ENCODE assay signal across 9 mouse cellular contexts in the genomic region with DNA sequence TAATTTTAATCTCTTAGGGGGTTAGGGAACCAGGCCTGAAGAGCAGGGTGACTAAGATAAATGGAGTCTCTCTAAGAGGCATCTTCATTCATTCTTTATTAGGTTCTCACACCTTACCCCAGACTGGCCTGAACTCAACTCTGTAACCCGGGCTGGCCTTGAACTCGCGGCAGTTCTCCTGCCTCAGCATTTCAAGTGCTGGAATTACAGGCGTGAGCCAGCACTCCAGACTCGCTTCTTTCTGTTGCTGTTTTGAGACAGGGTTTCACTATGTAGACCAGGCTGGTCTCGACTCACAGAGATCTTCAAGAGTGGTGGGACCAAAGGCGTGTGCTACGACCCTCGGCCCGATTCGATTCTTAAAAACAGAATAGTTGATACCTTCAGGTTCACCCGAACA. TPM values are rescaled to one million over a fixed set of nuclear protein-coding genes. Genes with fewer than 3 reads are reported as not detected.
A peak's percentile ranks its signal among the peaks of the same experiment; 100 is the strongest.
DNase-seq lines count a peak whose midpoint lies in the region; ATAC-seq and TF ChIP-seq lines count a peak whose summit lies in the region.
"Had no signal": no experiment of that assay in that cellular context is flagged by ENCODE, and none has a peak within 500 bp of the region (broad histone marks: within the 10 kb centered on the region; RNA-seq: fewer than 3 reads in every experiment).

No protein-coding gene starts in this region.

- H3K4me3 ChIP-seq in hindbrain, embryonic 12.5 days, result peak overlapping the region; percentile 82
- H3K4me3 ChIP-seq in liver, embryonic 14.5 days (ENCODE audit: insufficient read depth in 1 of 2, low read depth in 2 of 2, low read length in 2 of 2), result peak overlapping the region; percentile 86 to 96
- peak overlapping the region; percentile 67 for H3K4me3 ChIP-seq in olfactory bulb, adult 2 months (ENCODE audit: insufficient read depth, low read depth, low read length)

- peaks cover 10% of the 10 kb centered on the region; the same call in 1 of the 2 replicates for H3K27me3 ChIP-seq in hindbrain, embryonic 12.5 days
- no peaks in the 10 kb centered on the region for H3K27me3 ChIP-seq in liver, embryonic 14.5 days (ENCODE audit: control insufficient read depth, insufficient read depth, low read length)

- peak; percentile 59 for ATAC-seq in hindbrain, embryonic 12.5 days (ENCODE audit: low FRiP score)
- peak; percentile 34 for ATAC-seq in liver, embryonic 14.5 days (ENCODE audit: insufficient read depth)

- peak overlapping the region; percentile 82 for H3K9ac ChIP-seq in hindbrain, embryonic 12.5 days
- H3K9ac ChIP-seq in liver, embryonic 14.5 days (replicated peaks), result peak overlapping the region; percentile 97

- no peaks in the 10 kb centered on the region for H3K9me3 ChIP-seq in hindbrain, embryonic 12.5 days (replicated peaks)
- H3K9me3 ChIP-seq in liver, embryonic 14.5 days (ENCODE audit: control insufficient read depth, low read length), result no peaks in the 10 kb centered on the region

- peak overlapping the region; percentile 75 for H3K4me2 ChIP-seq in hindbrain, embryonic 12.5 days (replicated peaks)
- H3K4me2 ChIP-seq in liver, embryonic 14.5 days (ENCODE audit: low read depth), result peak overlapping the region; percentile 81

- peak; percentile 41 for DNase-seq in adrenal gland, postnatal 10 days
- DNase-seq in adrenal gland, adult 2 months, result no peak
- DNase-seq in thymus, postnatal 4 days, result peak; percentile 66
- DNase-seq in thymus, adult 18-20 months, result no peak
- DNase-seq in liver, embryonic 14.5 days (ENCODE audit: low read depth in 3 of 3, low spot score in 3 of 3), result no peak
- DNase-seq in urinary bladder, adult 18-20 months (ENCODE audit: low spot score in 2 of 2), result no peak

- no peak for TF ChIP-seq EP300 in liver, embryonic 14.5 days (IDR thresholded peaks at IDR 0.05; ENCODE audit: low read depth)

- H3K4me1 ChIP-seq in hindbrain, embryonic 12.5 days, result peaks cover 15% of the 10 kb centered on the region
- H3K4me1 ChIP-seq in liver, embryonic 14.5 days (replicated peaks; ENCODE audit: control insufficient read depth in 2 of 2, insufficient read depth in 2 of 2, low read length in 1 of 2), result peaks cover 18 to 20% of the 10 kb centered on the region in 2 experiments
- H3K4me1 ChIP-seq in olfactory bulb, adult 2 months (ENCODE audit: control insufficient read depth, insufficient read depth, low read length), result peaks cover 10% of the 10 kb centered on the region; the same call in 1 of the 2 replicates

- H3K27ac ChIP-seq in hindbrain, embryonic 12.5 days, result peak overlapping the region; percentile 91
- peak overlapping the region; percentile 84 for H3K27ac ChIP-seq in liver, embryonic 14.5 days
- H3K27ac ChIP-seq in olfactory bulb, adult 2 months (ENCODE audit: insufficient read depth, low read depth, low read length), result peak overlapping the region; percentile 52; the same call in 1 of the 2 replicates

- peaks cover 21% of the 10 kb centered on the region for H3K36me3 ChIP-seq in hindbrain, embryonic 12.5 days
- peaks cover 35% of the 10 kb centered on the region for H3K36me3 ChIP-seq in liver, embryonic 14.5 days (replicated peaks; ENCODE audit: control insufficient read depth, insufficient read depth, low read depth)

- 25% methylated on average over 12 of the region's 12 CpGs for WGBS in hindbrain, embryonic 12.5 days
- WGBS in liver, embryonic 14.5 days (ENCODE audit: insufficient replicate concordance), result 15% methylated on average over 12 of the region's 12 CpGs
- WGBS in olfactory bulb, adult 2 months, result 9% methylated on average over 12 of the region's 12 CpGs

- no peak for TF ChIP-seq CTCF in liver, embryonic 14.5 days (IDR thresholded peaks at IDR 0.05; ENCODE audit: low read depth)
- no peak for TF ChIP-seq CTCF in olfactory bulb, adult 2 months (IDR thresholded peaks at IDR 0.05; ENCODE audit: insufficient read depth, low read depth, low read length)

- no peak for TF ChIP-seq POLR2A in olfactory bulb, adult 2 months (IDR thresholded peaks at IDR 0.05; ENCODE audit: insufficient read depth, low read depth, low read length)

RNA-seq across cellular contexts. Expression of a gene that starts 1.3 kb away (rescaled TPM):
- 10 to 100 TPM; 70.6 to 78.6 TPM for total RNA-seq in adrenal gland, postnatal 10 days (2021)
- total RNA-seq in adrenal gland, adult 2 months (2021), result 100 to 1,000 TPM; 112 to 155 TPM
- polyA plus RNA-seq in adrenal gland, adult 2 months (2012; rRNA removed), result 31.8 and 37.4 TPM in 2 replicates
- polyA plus RNA-seq in hindbrain, embryonic 12.5 days (2016; fragmentation: Nextera tagmentation; extraction: Ambion mirVana), result 78.5 and 83.5 TPM in 2 replicates
- polyA plus RNA-seq in liver, embryonic 14.5 days (2012; rRNA removed), result 22.0 and 30.2 TPM in 2 replicates
- 46.7 and 51.1 TPM in 2 replicates for polyA plus RNA-seq in liver, embryonic 14.5 days (2014; fragmentation: Nextera tagmentation; extraction: Ambion mirVana)
- not detected in 2 replicates for polyA plus RNA-seq in olfactory bulb, adult 2 months (2012; ENCODE audit: insufficient read depth, insufficient read length, low replicate concordance, missing spikeins)

RNA-seq across cellular contexts. Expression of a gene that starts 2.7 kb away (rescaled TPM):
- total RNA-seq in adrenal gland, postnatal 10 days (2021), result 10 to 100 TPM; 12.6 to 13.0 TPM
- 10 to 100 TPM in 1 of 2 experiments, 1 to 10 TPM in 1; 8.1 to 11.1 TPM for total RNA-seq in adrenal gland, adult 2 months (2021)
- 0.96 and 1.3 TPM in 2 replicates for polyA plus RNA-seq in adrenal gland, adult 2 months (2012; rRNA removed)
- 9.5 and 9.7 TPM in 2 replicates for polyA plus RNA-seq in hindbrain, embryonic 12.5 days (2016; fragmentation: Nextera tagmentation; extraction: Ambion mirVana)
- 1.7 and 2.4 TPM in 2 replicates for polyA plus RNA-seq in liver, embryonic 14.5 days (2012; rRNA removed)
- 2.8 and 3.0 TPM in 2 replicates for polyA plus RNA-seq in liver, embryonic 14.5 days (2014; fragmentation: Nextera tagmentation; extraction: Ambion mirVana)
- not detected in 2 replicates for polyA plus RNA-seq in olfactory bulb, adult 2 months (2012; ENCODE audit: insufficient read depth, insufficient read length, low replicate concordance, missing spikeins)

RNA-seq across cellular contexts. Expression of a gene that starts 21.9 kb away (rescaled TPM):
- not detected for total RNA-seq in adrenal gland, postnatal 10 days (2021)
- total RNA-seq in adrenal gland, adult 2 months (2021), result not detected
- polyA plus RNA-seq in adrenal gland, adult 2 months (2012; rRNA removed), result 43.3 and 51.4 TPM in 2 replicates
- 3.2 TPM in 1 of 2 replicates, not detected in the other for polyA plus RNA-seq in hindbrain, embryonic 12.5 days (2016; fragmentation: Nextera tagmentation; extraction: Ambion mirVana)
- polyA plus RNA-seq in liver, embryonic 14.5 days (2012; rRNA removed), result 8.1 and 9.9 TPM in 2 replicates
- 7.2 and 7.8 TPM in 2 replicates for polyA plus RNA-seq in liver, embryonic 14.5 days (2014; fragmentation: Nextera tagmentation; extraction: Ambion mirVana)
- not detected in 2 replicates for polyA plus RNA-seq in olfactory bulb, adult 2 months (2012; ENCODE audit: insufficient read depth, insufficient read length, low replicate concordance, missing spikeins)

RNA-seq across cellular contexts. Expression of a gene that starts 36.7 kb away (rescaled TPM):
- total RNA-seq in adrenal gland, postnatal 10 days (2021), result 10 to 100 TPM; 47.6 to 50.1 TPM
- total RNA-seq in adrenal gland, adult 2 months (2021), result 10 to 100 TPM; 35.5 to 41.7 TPM
- 15.1 and 19.3 TPM in 2 replicates for polyA plus RNA-seq in adrenal gland, adult 2 months (2012; rRNA removed)
- polyA plus RNA-seq in hindbrain, embryonic 12.5 days (2016; fragmentation: Nextera tagmentation; extraction: Ambion mirVana), result 13.9 and 16.9 TPM in 2 replicates
- 20.1 and 29.0 TPM in 2 replicates for polyA plus RNA-seq in liver, embryonic 14.5 days (2012; rRNA removed)
- polyA plus RNA-seq in liver, embryonic 14.5 days (2014; fragmentation: Nextera tagmentation; extraction: Ambion mirVana), result 12.8 and 14.4 TPM in 2 replicates
- polyA plus RNA-seq in olfactory bulb, adult 2 months (2012; ENCODE audit: insufficient read depth, insufficient read length, low replicate concordance, missing spikeins), result not detected in 2 replicates

RNA-seq across cellular contexts. Expression of a gene that starts 58.0 kb away (rescaled TPM):
- under 1 TPM in 1 of 2 experiments, not detected in 1; 0.15 TPM for total RNA-seq in adrenal gland, postnatal 10 days (2021)
- total RNA-seq in adrenal gland, adult 2 months (2021), result under 1 TPM in 1 of 2 experiments, not detected in 1; 0.14 TPM
- polyA plus RNA-seq in adrenal gland, adult 2 months (2012; rRNA removed), result 0.04 and 0.11 TPM in 2 replicates
- 1.1 TPM in 2 replicates for polyA plus RNA-seq in hindbrain, embryonic 12.5 days (2016; fragmentation: Nextera tagmentation; extraction: Ambion mirVana)
- not detected in 2 replicates for polyA plus RNA-seq in liver, embryonic 14.5 days (2012; rRNA removed)
- not detected in 2 replicates for polyA plus RNA-seq in liver, embryonic 14.5 days (2014; fragmentation: Nextera tagmentation; extraction: Ambion mirVana)
- not detected in 2 replicates for polyA plus RNA-seq in olfactory bulb, adult 2 months (2012; ENCODE audit: insufficient read depth, insufficient read length, low replicate concordance, missing spikeins)
- total RNA-seq: hematopoietic stem cell, adult 5-6 weeks had no signal

Comparison
In these comparisons a context has a peak if more than half of its experiments do, and no peak if none do; other contexts are left out.
1. DNase-seq: peak in adrenal gland, postnatal 10 days (single experiment) and thymus, postnatal 4 days (single experiment); none in adrenal gland, adult 2 months (single experiment), thymus, adult 18-20 months (0 of 2), liver, embryonic 14.5 days (0 of 3) and urinary bladder, adult 18-20 months (0 of 2).
2. Peak in every context shown above with its lines, with median percentiles within 50 percentile points of each other: H3K27ac ChIP-seq and H3K4me3 ChIP-seq.